Mouse (Mus musculus): Measurements from ENCODE around the gene Osbpl3.

- no peak for TF ChIP-seq CTCF (IDR thresholded peaks at IDR 0.05; ENCODE audit: borderline replicate concordance, insufficient read depth, low read length)
- no peak for TF ChIP-seq POLR2A (IDR thresholded peaks at IDR 0.05; ENCODE audit: low read depth, low read length)
Observed at GRCm38 (mm10) chr6:50387629-50388028, 68.4 kb downstream of the Osbpl3 start.

All from embryonic fibroblast, embryonic 13.5 days (primary cell).